Mouse (Mus musculus) thymus, adult 2 months (tissue): ENCODE measurements at regions not wholly inside any gene's neighbourhood (a gene's known extent, or its start where the extent isn't known, plus 50 kb on each side); places are given as distances from the start of the nearest gene placed in this dataset.

ENCODE experiments used
- CTCF ChIP-seq: fragments of 200-500 bp; IDR thresholded peaks from 2 replicates; pipeline ENCODE4 v1.5.1; 2012; ENCODE audit warnings: mild to moderate bottlenecking, control low read depth, low read length, moderate library complexity, borderline replicate concordance; ENCODE audit not compliant: control insufficient read depth, poor library complexity, insufficient read depth; ENCODE audit errors: extremely low read depth
- POLR2A ChIP-seq: fragments of 200-500 bp; IDR thresholded peaks from 2 replicates; pipeline ENCODE4 v1.6.1; 2012; ENCODE audit warnings: mild to moderate bottlenecking, low read length, control low read depth, moderate library complexity; ENCODE audit not compliant: control insufficient read depth, poor library complexity, insufficient read depth; ENCODE audit errors: extremely low read depth

DNA sequence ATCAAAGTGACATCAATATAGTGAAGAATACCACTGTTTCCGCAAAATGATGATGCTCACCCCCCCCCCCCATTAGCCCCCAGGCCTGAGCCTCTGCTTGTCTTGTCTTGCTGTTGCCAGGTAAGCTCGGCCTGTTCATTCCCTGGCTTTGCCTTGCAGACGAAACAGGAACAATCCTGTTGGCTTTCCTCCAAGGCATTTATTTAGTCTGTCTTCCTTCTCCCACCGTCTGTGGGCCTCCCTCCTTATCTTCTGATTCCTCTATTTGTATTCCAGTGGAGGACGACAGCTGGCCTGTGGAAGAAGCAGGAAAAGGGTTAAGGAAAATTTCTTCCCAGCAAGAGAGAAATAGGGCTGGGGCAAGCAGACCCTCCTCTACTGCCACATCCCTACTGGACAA is 172.1 kb downstream of the Wdr11 start:
- TF ChIP-seq CTCF (no peak), POLR2A (no peak)
